In genomic region chr12:118296236-118296635, GRCm38 (mm10) we compare ENCODE assay signal across 15 mouse cellular contexts. TPM values are rescaled to one million over a fixed set of nuclear protein-coding genes. Genes with fewer than 3 reads are reported as not detected.
DNase-seq lines count a peak whose midpoint lies in the region; ATAC-seq and TF ChIP-seq lines count a peak whose summit lies in the region.
"Had no signal": no experiment of that assay in that cellular context is flagged by ENCODE, and none has a peak within 500 bp of the region (broad histone marks: within the 10 kb centered on the region; RNA-seq: fewer than 3 reads in every experiment).

No protein-coding gene starts in this region.

- no peak overlapping the region for H3K9ac ChIP-seq in lung, postnatal 0 days (replicated peaks; ENCODE audit: low read depth)
- H3K9ac ChIP-seq in MEL (ENCODE audit: control insufficient read depth, low read depth, low read length, poor library complexity, severe bottlenecking), result peak overlapping the region; percentile 78
- H3K9ac ChIP-seq in intestine, embryonic 16.5 days (ENCODE audit: low read depth, low read length), result no peak overlapping the region
- H3K9ac ChIP-seq: heart, embryonic 15.5 days; neural tube, embryonic 12.5 days had no signal

- WGBS in lung, postnatal 0 days, result 61% methylated on average over 2 of the region's 2 CpGs
- WGBS in thymus, adult 2 months, result 6% methylated on average over 2 of the region's 2 CpGs
- WGBS in intestine, embryonic 16.5 days, result 83% methylated on average over 2 of the region's 2 CpGs

- no peaks in the 10 kb centered on the region for H3K27me3 ChIP-seq in lung, postnatal 0 days (replicated peaks; ENCODE audit: insufficient read depth, low read length)
- H3K27me3 ChIP-seq in MEL (ENCODE audit: control insufficient read depth in 1 of 2, insufficient read depth in 2 of 2, low read length in 2 of 2), result no peaks in the 10 kb centered on the region
- H3K27me3 ChIP-seq in thymus, adult 2 months (ENCODE audit: control insufficient read depth, insufficient read depth, low read length), result no peaks in the 10 kb centered on the region
- H3K27me3 ChIP-seq in intestine, embryonic 16.5 days (replicated peaks; ENCODE audit: control insufficient read depth, insufficient read depth, low read length), result no peaks in the 10 kb centered on the region
- H3K27me3 ChIP-seq: heart, embryonic 15.5 days; neural tube, embryonic 12.5 days; Patski had no signal

- H3K4me2 ChIP-seq in lung, postnatal 0 days (replicated peaks; ENCODE audit: low read depth, low read length), result peak overlapping the region; percentile 6; the same call in 1 of the 2 replicates
- no peak overlapping the region for H3K4me2 ChIP-seq in intestine, embryonic 16.5 days (ENCODE audit: low read depth, low read length)
- H3K4me2 ChIP-seq: heart, embryonic 15.5 days had no signal

- no peak overlapping the region for H3K4me3 ChIP-seq in lung, postnatal 0 days (ENCODE audit: low read depth, low read length)
- H3K4me3 ChIP-seq in MEL (ENCODE audit: control insufficient read depth in 1 of 2, insufficient read depth in 1 of 2, low read depth in 2 of 2, low read length in 2 of 2), result peak overlapping the region; percentile 75 to 76
- H3K4me3 ChIP-seq in thymus, adult 2 months (ENCODE audit: control insufficient read depth, insufficient read depth, low read length), result no peak overlapping the region
- H3K4me3 ChIP-seq in intestine, embryonic 16.5 days (ENCODE audit: low read length), result no peak overlapping the region
- H3K4me3 ChIP-seq: heart, embryonic 15.5 days; neural tube, embryonic 12.5 days had no signal

- TF ChIP-seq EP300 in lung, postnatal 0 days (IDR thresholded peaks at IDR 0.05), result no peak
- no peak for TF ChIP-seq EP300 in MEL (IDR thresholded peaks at IDR 0.05; ENCODE audit: low read depth in 1 of 2, low read length in 2 of 2)

- TF ChIP-seq CTCF in lung, postnatal 0 days (IDR thresholded peaks at IDR 0.05), result no peak
- no peak for TF ChIP-seq CTCF in MEL (IDR thresholded peaks at IDR 0.05 in 2 of 3, conservative IDR thresholded peaks at IDR 0.05 in 1 of 3; ENCODE audit: control insufficient read depth in 1 of 3, insufficient read depth in 1 of 3, low read depth in 2 of 3, low read length in 3 of 3, poor library complexity in 1 of 3, severe bottlenecking in 1 of 3)
- no peak for TF ChIP-seq CTCF in thymus, adult 2 months (IDR thresholded peaks at IDR 0.05; ENCODE audit: borderline replicate concordance, control insufficient read depth, extremely low read depth, insufficient read depth, low read length, poor library complexity)

- no peak for TF ChIP-seq POLR2A in MEL (IDR thresholded peaks at IDR 0.05; ENCODE audit: control insufficient read depth in 1 of 2, insufficient read depth in 1 of 2, low read depth in 1 of 2, low read length in 2 of 2, poor library complexity in 1 of 2)
- no peak for TF ChIP-seq POLR2A in thymus, adult 2 months (IDR thresholded peaks at IDR 0.05; ENCODE audit: control insufficient read depth, extremely low read depth, insufficient read depth, low read length, poor library complexity)

- no peak overlapping the region for H3K27ac ChIP-seq in lung, postnatal 0 days (ENCODE audit: low read length)
- H3K27ac ChIP-seq in MEL (ENCODE audit: control insufficient read depth, low read depth, low read length), result peak overlapping the region; percentile 85
- H3K27ac ChIP-seq in thymus, adult 2 months (ENCODE audit: control insufficient read depth, insufficient read depth, low read length), result no peak overlapping the region
- no peak overlapping the region for H3K27ac ChIP-seq in intestine, embryonic 16.5 days (ENCODE audit: low read length)
- H3K27ac ChIP-seq: heart, embryonic 15.5 days; neural tube, embryonic 12.5 days had no signal

- H3K36me3 ChIP-seq in lung, postnatal 0 days (ENCODE audit: insufficient read depth, low read length), result no peaks in the 10 kb centered on the region
- H3K36me3 ChIP-seq in MEL (ENCODE audit: control insufficient read depth in 1 of 2, insufficient read depth in 2 of 2, low read length in 2 of 2), result peaks cover 0 to 48% of the 10 kb centered on the region in 2 experiments; a peak in 3 of 4 replicates
- no peaks in the 10 kb centered on the region for H3K36me3 ChIP-seq in thymus, adult 2 months (ENCODE audit: control insufficient read depth, insufficient read depth, low read length)
- H3K36me3 ChIP-seq in intestine, embryonic 16.5 days (ENCODE audit: control insufficient read depth, insufficient read depth, low read length), result no peaks in the 10 kb centered on the region
- H3K36me3 ChIP-seq: heart, embryonic 15.5 days had no signal

- peaks cover 38% of the 10 kb centered on the region for H3K79me2 ChIP-seq in MEL (ENCODE audit: control insufficient read depth, insufficient read depth, low read length, poor library complexity)

- no peak for ATAC-seq in lung, postnatal 0 days
- peak; percentile 73 for ATAC-seq in inflammation-experienced regulatory T-cells, adult 6 months
- ATAC-seq in intestine, embryonic 16.5 days, result no peak
- ATAC-seq: Patski had no signal

- peak; percentile 46 for DNase-seq in lung, postnatal 0 days (ENCODE audit: low spot score)
- no peak for DNase-seq in lung, postnatal 14 days
- peak; percentile 82 for DNase-seq in MEL (ENCODE audit: low read depth, low spot score)
- DNase-seq in naive thymus-derived CD4-positive, alpha-beta T cell, adult 2 months (ENCODE audit: low read depth), result peak; percentile 64
- DNase-seq in thymus, adult 2 months, result no peak
- DNase-seq in layer of hippocampus, adult 9-10 months (ENCODE audit: low spot score), result no peak
- DNase-seq: cerebellum, postnatal 36 days; gastrocnemius, postnatal 10 days; kidney, postnatal 25 days; right cerebral cortex, postnatal 4 days had no signal

- no peaks in the 10 kb centered on the region for H3K9me3 ChIP-seq in lung, postnatal 0 days (ENCODE audit: low read length)
- no peaks in the 10 kb centered on the region for H3K9me3 ChIP-seq in MEL (replicated peaks; ENCODE audit: insufficient read depth, low read length)
- H3K9me3 ChIP-seq in intestine, embryonic 16.5 days (ENCODE audit: control insufficient read depth, low read length), result no peaks in the 10 kb centered on the region
- H3K9me3 ChIP-seq: heart, embryonic 15.5 days; neural tube, embryonic 12.5 days had no signal

- TF ChIP-seq RAD21 in MEL (IDR thresholded peaks at IDR 0.05; ENCODE audit: low read depth, low read length), result no peak

- peaks cover 7% of the 10 kb centered on the region; the same call in 1 of the 2 replicates for H3K4me1 ChIP-seq in lung, postnatal 0 days (ENCODE audit: insufficient read depth, low read depth, low read length)
- peaks cover 21 to 31% of the 10 kb centered on the region in 2 experiments for H3K4me1 ChIP-seq in MEL (ENCODE audit: control insufficient read depth in 1 of 2, insufficient read depth in 2 of 2, low read length in 2 of 2)
- H3K4me1 ChIP-seq in thymus, adult 2 months (replicated peaks; ENCODE audit: control insufficient read depth, insufficient read depth, low read length), result peaks cover 13% of the 10 kb centered on the region
- H3K4me1 ChIP-seq in intestine, embryonic 16.5 days (ENCODE audit: control insufficient read depth, insufficient read depth, low read length), result peaks cover 12% of the 10 kb centered on the region

TF ChIP-seq in MEL, 35 proteins besides CTCF, POLR2A, EP300 and RAD21:
- TF ChIP-seq MXI1 (IDR thresholded peaks at IDR 0.05; ENCODE audit: low read depth, low read length) (no peak), POLR2AphosphoS5 (IDR thresholded peaks at IDR 0.05; ENCODE audit: borderline replicate concordance, low read depth, low read length) (no peak), ZKSCAN1 (IDR thresholded peaks at IDR 0.05; ENCODE audit: low read depth, low read length) (no peak), CHD1 (IDR thresholded peaks at IDR 0.05; ENCODE audit: low read depth, low read length) (no peak), JUND (IDR thresholded peaks at IDR 0.05; ENCODE audit: low read depth, low read length) (no peak), MAZ (IDR thresholded peaks at IDR 0.05; ENCODE audit: low read depth, low read length) (no peak), GABPA (IDR thresholded peaks at IDR 0.05; ENCODE audit: low read depth, low read length) (no peak), UBTF (IDR thresholded peaks at IDR 0.05; ENCODE audit: borderline replicate concordance, insufficient read depth, low read depth, low read length) (no peak), POLR2AphosphoS2 (IDR thresholded peaks at IDR 0.05; ENCODE audit: low read length) (no peak), USF2 (IDR thresholded peaks at IDR 0.05; ENCODE audit: borderline replicate concordance in 1 of 2, insufficient read depth in 1 of 2, low read depth in 1 of 2, low read length in 2 of 2) (no peak), USF1 (IDR thresholded peaks at IDR 0.05; ENCODE audit: low read depth, low read length) (no peak)
TF ChIP-seq in MEL: peak in this region for 0.

RNA-seq across cellular contexts. Expression of gene Sp4, which starts 5.0 kb away (rescaled TPM):
- polyA plus RNA-seq in lung, postnatal 0 days (2015; fragmentation: Nextera tagmentation; extraction: Ambion mirVana), result 5.6 and 6.5 TPM in 2 replicates
- 35.3 and 35.4 TPM in 2 replicates for total RNA-seq in MEL (2012; rRNA removed)
- 10 to 100 TPM; 21.4 to 33.9 TPM for polyA plus RNA-seq in MEL (2012; ENCODE audit: insufficient read depth in 1 of 2, insufficient read length in 2 of 2, low read depth in 1 of 2, low replicate concordance in 2 of 2, missing spikeins in 1 of 2)
- 10 to 100 TPM; 18.0 to 24.1 (median 20.7) TPM for polyA plus RNA-seq in inflammation-experienced regulatory T-cells, adult 6 months (2017; shearing (Covaris generic))
- polyA plus RNA-seq in thymus, adult 2 months (2012; rRNA removed), result 27.8 and 29.3 TPM in 2 replicates
- 3.9 and 4.3 TPM in 2 replicates for polyA plus RNA-seq in intestine, embryonic 16.5 days (2015; fragmentation: Nextera tagmentation; extraction: Ambion mirVana)

Comparison
In these comparisons a context has a peak if more than half of its experiments do, and no peak if none do; other contexts are left out.
1. DNase-seq: peak in lung, postnatal 0 days (single experiment), MEL (single experiment) and naive thymus-derived CD4-positive, alpha-beta T cell, adult 2 months (single experiment); none in lung, postnatal 14 days (single experiment), thymus, adult 2 months (single experiment) and layer of hippocampus, adult 9-10 months (single experiment).
2. H3K4me3 ChIP-seq: peak in MEL (2 of 2); none in lung, postnatal 0 days (single experiment), thymus, adult 2 months (single experiment) and intestine, embryonic 16.5 days (single experiment).